Mouse (Mus musculus) left cerebral cortex, postnatal 4 days (tissue): ENCODE results near the gene Spn. TPM values are rescaled to one million over a fixed set of nuclear protein-coding genes. Genes with fewer than 3 reads are reported as not detected.
A peak's percentile ranks its signal among the peaks of the same experiment; 100 is the strongest.
"Not testable (repeated sequence)": the region's sequence is repeated elsewhere in the genome, so short reads cannot be mapped to it uniquely, and the experiment has no call there.

Source experiments
- DNase-seq: peaks from one replicate; pipeline ENCODE4 v3.0.0-alpha.2; 2022
- intact Hi-C: fragments of 180-260 bp; cut with DNase I; formaldehyde crosslinking; loops from one replicate; pipeline ENCODE4 v1.15.1; 2025
- total RNA-seq, 2 experiments: library from RNA; stranded (reverse); gene quantifications; 2 replicates each; pipeline ENCODE4 v1.2.3; 2021

Spn gene
- total RNA-seq, 2 experiments from 2014 or later, result 0.22 to 0.74 TPM

DNA sequence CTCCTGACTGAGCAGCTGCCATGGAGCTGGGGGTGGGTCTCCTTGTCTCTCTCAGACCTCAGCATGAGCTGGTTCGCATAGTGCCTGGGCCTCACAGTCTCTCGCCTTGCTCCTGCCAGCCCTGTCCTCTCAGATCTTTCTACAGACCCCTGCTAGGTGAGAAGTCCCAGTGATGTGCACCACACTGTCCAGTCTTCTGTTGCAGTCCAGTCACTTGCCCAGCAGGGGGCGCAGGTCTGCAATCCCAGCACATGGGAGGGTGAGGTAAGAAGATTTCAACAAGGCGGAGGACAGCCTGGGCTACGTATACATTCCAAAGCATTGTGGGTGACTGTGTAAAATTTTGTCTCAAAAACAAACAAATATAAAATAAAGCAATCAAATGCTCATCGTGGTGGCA, 26.2 kb downstream of the Spn start:
- intact Hi-C loops, result loop anchor here (5.0 kb wide), 1 partner anchor 284 kb away; no protein-coding TSS in a partner anchor
- DNase-seq, result peak; percentile 62

DNA sequence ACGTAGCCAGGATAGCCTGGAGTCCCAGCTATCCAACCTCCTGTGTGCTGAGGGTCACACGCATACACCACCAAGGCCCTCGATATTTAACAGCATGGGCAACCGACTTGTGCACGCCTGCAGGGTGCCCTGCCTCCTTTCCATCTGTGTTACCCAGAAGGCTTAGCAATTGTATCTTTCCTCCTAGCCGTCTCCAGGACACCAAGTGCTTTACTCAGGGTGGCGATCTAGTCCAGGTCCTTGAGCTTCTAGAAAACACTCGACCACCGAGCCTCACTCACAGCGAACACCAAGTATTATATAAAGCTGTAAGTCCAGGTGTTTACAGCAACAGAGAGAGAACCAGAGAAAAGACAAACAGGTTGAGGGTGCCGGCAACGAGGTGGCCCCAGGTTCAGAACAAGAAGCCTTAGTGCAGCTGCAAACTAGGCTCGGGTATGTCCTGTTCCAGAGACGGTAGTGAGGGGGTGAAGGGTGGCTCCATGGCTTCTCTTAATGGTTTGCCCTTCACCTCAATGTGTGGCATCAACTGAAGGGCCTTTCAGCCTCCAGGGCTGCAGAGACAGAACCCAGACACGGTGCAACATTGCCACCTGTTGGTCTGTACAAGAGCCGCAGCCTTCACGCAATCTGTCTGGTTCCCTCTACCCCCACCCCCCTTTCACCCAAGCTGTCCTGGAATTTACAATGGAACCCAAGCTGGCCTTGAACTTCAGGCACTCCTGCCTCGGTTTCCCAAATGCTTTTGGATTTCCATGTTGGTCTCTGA, 27.2 kb downstream of the Spn start:
- peak; percentile 80 for DNase-seq
- intact Hi-C loops, result loop anchor here (5.0 kb wide), 1 partner anchor 283 kb away; no protein-coding TSS in a partner anchor

DNA sequence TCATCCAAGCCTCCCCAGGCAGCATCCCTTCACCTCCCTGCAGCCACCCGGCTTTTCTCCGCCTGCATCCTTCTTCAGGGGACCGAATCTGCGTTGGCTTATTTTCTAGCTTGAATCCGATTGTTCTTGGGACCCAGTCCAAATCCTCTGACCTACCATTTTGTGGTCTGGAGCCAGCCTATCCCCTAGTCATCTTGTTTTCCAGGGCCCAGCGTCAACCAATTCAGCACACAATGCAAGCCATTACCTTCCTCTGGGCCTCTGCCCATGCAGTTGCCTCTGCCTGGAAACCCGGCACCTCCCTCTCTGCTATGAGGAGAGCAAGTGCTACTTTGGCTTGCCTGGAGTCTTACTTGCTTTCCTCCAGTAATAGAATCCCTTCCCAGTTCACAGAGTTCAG, 32.1 kb downstream of the Spn start:
- intact Hi-C loops, result loop anchor here (5.0 to 10.0 kb wide), 2 partner anchors 161 to 268 kb away; partner anchors contain the start of gene Asphd1
- DNase-seq, result no peak

DNA sequence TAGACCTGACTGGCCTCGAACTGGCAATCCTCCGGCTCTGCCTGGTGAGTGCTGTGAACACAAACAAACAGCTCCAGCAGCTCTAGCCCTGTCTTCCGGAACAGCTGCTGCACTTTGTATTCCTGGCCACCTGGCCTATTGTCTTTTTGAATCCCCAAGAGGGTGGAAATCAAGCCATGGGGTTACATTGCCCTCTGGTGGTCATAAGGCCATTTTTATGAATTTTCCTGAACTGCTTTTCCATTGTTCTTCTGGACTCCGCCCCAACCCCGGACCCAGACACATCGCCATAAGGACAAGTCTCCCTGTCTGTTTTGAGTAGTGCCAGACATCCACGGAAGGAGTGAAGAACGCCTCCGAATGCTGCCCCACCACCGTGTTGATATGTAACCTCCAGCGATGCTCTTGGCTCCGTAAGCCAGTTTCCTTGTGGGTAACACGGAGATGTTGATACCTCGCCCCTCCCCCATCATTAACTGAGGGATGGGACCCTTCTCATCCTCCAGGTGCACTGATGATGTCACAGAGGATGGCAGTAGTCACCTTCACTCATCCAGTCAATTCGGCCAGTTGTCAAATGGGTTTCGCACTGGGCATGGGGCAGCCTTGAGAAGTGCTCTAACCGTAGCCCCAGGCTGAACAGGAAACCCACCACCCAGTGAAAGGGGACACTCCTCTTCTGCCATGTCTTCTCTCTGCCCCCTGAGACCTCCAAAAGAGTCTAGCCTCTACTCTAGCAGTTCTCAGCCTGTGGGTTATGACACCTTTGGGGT, 32.9 kb downstream of the Spn start:
- DNase-seq, result peak; percentile 77
- intact Hi-C loops, result loop anchor here (5.0 to 10.0 kb wide), 2 partner anchors 160 to 267 kb away; partner anchors contain the start of gene Asphd1

DNA sequence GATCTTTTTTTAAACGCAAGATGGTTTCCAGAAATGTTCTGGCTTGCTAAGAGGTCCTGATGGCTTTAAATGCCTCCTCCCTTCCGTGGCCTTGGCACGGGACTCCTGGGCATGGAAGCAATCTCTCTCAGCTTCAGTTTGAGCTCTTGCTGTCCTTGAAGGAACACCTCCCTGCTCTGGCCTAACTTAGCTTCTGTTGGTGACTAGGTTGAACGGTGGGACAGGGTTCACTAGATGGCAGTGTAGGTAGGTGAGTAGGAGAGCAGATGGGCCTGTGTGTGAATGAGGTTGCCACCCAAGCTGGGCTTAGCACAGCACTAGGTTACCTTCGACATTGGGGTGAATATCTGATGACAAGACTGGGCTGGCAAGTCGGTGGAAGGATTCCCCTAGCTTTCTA, 33.7 kb downstream of the Spn start:
- no peak for DNase-seq
- intact Hi-C loops, result loop anchor here (10.0 kb wide), 1 partner anchor 159 kb away; the partner anchor contains the start of gene Asphd1

DNA sequence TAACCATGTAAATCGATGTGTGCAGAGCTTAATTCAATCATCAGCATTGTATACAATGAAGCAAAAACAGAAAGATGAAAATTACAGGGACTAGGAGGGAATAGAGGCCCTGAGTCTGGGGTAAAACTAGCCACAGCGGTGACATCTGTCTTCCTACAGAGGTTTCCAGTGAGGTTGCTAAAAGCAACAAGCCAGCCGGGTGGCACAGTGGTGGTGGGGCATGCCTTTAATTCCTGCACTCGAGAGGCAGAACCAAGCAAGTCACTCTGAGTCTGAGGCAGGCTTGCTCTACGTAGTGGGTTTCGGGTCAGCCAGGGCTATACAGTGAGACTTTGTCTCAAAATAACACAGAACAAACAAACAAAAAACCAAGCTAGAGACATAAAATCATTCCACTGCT, 35.5 kb downstream of the Spn start:
- DNase-seq, result no peak
- intact Hi-C loops, result loop anchor here (10.0 kb wide), 1 partner anchor 157 kb away; the partner anchor contains the start of gene Asphd1

DNA sequence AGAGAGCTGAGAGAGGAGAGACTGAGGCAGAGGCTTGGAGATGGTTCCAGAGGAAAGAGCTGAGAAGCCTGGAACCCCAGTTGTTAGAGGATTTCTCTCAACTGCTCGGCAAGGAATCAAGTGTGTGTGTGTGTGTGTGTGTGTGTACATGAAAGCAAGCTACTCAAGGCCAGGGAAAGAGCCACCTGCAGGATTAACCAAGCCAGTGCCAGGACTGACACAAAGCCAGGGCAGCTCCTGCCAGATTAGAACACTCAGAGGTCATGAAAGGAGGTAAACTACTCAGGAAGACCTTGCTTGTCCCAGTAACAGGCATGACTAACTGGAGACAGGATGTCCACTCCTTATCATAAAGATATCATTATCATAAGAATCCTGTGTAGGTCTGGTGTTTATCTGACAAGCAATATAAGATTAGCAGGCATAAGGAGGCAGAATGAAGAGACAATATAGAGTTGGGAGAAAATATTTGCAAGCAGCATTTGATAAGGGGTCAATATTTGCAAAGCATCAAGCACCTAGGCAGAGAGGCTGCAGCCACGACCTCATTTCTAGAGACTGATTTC, 36.1 kb downstream of the Spn start:
- intact Hi-C loops, result loop anchor here (10.0 kb wide), 1 partner anchor 157 kb away; the partner anchor contains the start of gene Asphd1
- DNase-seq, result no peak

DNA sequence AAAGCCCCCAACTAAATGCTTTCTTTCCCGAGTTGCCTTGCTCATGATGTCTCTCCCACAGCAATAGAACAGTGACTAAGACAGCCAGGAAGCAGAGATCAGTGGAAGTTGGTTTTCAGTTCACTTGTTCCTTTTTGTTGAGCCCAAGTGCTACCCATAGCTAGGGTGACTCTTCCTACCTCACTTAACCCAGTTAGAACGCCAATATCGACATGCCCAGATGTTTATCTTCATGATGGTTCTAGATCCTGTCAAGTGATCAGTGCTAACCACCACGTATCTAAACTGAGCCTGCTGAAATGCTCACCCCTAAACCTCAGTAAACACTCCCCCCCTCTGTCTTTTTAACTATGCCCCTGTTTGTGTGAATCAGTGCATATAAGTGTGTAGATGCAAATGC, 38.1 kb downstream of the Spn start:
- intact Hi-C loops, result no loop called here
- DNase-seq, result no peak

DNA sequence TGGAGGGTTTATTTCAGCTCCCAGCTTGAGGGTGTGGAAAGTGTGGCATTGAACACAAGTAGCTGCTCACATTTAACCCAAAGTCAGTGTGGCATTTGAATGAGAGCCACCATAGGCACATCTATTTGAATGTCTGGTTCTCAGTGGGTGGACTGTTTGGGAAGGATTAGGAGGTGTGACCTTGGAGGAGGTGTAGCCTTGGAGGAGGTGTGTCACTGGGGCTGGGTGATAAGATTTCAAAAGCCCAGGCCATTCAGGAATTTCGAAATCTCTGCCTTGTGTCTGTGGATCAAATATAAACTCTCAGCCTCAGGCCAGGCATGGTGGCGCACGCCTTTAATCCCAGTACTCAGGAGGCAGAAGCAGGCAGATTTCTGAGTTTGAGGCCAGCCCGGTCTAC, 38.7 kb downstream of the Spn start:
- intact Hi-C loops, result no loop called here
- DNase-seq, result no peak

DNA sequence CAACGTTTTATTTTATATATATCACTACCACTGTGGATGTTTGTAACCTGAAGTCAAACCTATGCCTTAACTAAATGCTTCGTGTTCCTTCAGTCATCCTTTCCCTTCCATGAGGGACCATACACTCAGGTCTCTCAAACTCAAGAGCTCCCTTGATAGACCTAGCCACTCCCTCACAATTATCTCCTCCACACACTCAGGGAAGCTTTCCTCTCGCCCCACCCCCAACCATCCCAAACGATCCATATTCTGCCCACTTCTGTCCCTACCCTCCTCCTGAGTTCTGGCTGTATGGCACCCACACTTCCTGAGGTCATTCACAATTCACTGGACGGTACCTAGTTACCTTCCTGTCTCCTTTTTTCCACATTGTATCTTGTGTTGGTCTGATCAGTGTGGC, 39.1 kb downstream of the Spn start:
- DNase-seq, result no peak
- intact Hi-C loops, result no loop called here

DNA sequence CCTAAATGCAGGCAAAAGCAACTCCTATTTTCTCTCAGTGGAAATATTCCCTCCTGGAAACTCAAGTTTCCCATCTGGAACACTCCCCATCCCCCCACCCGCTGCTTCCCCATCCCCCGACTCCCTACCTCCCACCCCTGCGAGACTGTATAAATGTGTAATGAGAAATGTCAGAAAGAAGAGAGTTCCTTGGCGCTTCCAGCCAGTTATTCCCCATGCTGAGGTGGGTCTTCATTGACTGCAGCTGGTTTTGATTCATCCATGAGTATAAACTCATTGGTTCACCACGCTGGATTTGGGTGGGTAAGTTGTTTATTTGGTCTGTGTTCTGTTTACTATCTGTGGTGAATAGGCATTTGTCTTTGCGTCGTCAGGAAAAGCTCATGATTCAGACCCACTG, 41.2 kb downstream of the Spn start:
- DNase-seq, result no peak
- intact Hi-C loops, result no loop called here

DNA sequence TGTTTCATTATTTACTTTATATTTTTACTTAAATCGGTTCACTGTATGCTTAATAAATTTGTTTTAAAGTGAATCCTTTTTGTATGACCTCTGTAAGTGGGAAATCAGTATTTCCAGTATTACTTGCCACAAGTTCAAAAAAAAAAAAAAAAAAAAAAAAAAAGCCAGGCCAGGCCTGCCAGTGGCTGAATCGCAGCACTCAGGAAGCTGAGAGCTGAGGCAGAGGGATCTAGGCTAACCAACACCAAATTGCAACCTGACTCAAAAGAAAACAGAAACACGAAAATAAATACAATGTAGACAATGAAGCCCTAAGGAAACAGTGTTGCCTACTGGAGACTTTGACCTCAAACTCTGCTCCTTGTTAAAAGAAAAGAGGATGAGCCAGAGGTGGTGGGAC, 43.7 kb downstream of the Spn start:
- intact Hi-C loops, result no loop called here
- no peak for DNase-seq

DNA sequence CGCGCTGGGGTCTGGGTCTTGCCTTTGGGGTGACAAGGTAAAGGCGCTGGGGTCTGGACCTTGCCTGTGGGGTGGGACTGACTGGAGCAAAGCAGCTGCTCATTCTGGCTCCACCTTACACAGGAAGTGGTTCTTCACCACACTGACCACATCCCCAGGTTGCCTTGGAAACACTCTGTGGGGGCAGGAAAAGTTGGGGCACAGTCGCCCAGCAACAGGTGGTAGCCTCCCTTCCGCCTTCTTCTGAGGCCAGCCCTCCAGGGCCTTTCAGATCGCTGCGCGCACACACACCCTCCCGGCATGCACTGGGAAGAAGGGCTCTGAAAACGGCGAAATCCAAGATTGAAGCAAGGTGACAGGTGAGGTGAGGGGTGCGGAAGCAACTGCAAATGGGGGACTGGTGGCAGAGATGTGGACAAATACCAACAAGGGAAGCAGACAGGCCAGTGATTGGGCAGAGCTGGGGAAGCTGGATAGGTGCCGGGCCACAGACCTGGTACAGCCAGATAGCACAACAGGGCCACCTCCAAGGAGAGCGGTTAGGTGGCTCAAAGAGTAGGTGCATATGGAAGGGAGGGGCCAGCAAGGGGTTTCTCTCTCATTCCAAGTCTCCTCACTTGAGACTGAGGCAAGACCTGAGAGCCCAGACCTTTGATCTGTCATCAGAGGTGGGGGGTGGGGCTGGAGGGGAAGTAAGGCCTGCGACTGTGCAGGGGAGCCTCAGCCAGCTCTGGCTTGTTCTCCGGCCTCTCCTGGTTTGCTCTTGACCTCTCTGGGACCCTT, 46.3 kb downstream of the Spn start, which contains the start of gene AI467606:
AI467606 (plus strand) TSS at position 246 of the 783 bp plus-strand sequence.
- DNase-seq, result no peak
- intact Hi-C loops, result no loop called here

DNA sequence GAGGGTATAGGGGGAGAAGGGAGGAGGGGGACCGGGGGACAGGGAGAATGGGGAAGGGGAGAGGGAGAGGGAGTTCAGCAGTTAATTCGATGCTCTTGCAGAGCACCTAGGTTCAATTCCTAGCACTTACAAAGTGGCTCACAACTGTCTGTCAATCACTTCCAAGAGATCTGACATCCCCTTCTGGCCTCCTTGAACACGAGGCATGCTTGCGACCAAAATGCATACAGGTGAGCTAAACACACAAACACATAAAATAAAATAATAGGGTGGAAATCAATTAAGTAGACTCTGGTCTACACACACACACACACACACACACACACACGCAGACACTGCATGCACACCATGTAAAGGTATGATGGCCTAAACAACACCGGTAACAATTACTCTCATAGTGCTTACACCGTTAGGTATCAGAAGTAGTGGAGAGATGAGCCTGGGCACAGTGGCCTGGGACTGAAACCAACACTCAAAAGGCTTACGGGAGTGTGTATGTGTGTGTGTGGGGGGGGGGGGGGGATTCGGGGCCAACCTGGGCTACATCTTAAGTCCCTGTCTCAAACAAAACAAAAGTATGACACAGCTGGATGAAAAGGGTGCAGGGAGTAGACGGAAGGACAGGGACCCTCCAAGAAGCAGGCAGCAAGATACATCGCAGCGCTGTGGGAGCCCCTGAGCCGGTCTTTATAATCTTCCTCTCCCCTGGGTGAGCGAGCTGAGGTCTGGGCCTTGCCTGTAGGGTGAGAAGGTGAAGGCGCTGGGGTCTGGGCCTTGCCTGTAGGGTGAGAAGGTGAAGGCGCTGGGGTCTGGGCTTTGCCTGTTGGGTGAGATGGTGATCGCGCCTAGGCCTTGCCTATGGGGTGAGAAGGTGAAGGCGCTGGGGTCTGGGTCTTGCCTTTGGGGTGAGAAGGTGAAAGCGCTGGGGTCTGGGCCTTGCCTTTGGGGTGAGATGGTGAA, 47.2 kb downstream of the Spn start:
- intact Hi-C loops, result no loop called here
- DNase-seq, result no peak

DNA sequence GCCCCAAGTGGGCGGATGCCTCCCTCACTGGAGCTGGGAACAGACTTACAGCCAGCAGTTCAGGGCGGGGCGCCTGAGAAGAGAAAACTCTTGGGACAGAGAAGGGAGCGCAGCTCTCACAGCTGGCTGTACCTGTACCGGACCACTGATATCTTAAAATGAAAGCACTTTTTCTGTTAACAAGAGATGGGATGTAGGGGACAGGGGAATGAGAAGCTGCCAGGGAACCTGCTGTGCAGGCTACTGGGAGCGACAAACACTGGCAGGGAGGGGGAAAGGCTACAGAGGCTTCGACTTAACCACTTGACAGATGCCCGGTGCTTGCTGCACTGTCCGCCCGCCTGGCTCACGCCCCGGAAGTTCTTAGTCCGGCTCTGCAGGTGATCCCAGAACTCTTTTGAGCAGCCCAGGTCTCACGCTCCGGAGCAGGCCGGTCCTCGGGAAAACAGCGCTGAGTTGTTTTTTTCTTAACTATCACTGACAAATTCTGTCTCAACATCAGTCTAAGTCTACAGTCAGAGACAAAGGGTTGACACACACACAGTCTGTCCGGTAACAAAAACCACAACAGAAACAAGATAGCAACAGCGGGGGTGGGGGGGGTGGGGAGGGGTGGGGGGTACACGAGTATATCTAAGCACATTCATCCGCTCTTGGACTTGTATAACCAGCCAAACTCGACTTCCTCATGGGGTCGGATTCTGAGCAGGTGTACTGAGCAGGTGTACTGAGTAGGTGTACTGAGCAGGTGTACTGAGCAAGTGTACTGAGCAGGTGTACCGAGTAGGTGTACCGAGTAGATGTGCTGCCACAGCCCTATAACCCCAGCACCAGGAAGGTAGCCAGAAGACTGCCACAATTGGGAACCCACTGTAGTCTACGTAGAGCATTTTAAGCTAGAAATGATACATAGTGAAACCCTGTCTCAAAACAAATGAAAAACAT, 48.5 kb downstream of the Spn start:
- DNase-seq, result no peak
- intact Hi-C loops, result no loop called here

DNA sequence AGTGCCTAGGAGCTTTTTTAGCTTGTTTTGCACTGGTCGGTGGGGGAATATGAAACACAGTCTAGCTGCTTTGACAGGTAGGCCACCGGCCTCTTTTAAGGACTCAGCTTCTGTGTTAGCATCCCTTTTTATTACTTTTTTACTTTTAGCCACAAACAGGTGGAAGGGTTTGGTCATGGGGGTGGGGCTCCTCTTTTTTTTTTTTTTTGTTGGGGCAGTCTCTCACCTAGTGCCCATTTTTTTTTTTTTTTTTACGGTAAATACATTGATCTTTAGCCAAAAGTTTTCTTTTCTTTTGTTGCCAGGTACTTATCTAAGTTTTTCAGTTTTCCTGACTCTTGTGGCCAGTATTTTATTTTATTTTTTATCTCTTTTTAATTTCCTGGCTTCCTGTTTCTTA, 49.5 kb downstream of the Spn start:
- DNase-seq, result no peak
- intact Hi-C loops, result no loop called here

DNA sequence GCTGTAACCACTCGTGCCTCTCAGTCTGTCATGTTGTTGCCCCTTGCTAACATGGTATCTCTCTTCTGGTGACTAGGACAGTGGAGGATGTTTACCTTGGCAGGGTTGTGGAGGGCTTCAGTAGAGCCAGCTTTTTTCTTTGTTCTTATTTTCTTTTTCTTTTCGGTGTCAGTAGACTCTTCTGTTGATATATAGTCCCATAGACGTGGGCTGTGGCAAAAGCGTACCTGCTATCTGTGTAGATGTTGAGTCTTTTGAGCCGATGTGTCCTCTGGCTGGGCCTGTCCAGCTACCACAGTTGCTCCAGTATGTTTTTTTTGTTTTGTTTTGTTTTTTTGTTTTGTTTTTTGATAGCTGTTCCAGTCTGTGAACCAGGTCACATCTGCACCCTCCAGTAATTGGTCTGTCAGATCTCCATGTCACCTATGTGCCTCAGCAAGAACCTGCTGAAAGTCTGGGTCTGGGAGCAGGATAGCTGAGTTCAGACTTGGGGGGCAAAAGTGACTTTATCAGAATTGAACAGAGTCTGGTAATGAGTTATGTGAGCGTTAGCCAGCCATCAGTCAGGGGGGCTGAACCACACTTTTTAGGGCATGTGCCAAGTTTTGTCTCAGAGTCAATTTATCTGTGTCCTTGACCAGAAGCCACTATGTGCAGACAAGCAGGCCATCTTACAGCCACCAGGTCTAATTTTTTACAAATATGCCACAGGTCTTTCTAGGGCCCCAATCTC, 50.2 kb downstream of the Spn start, which contains the start of gene Zg16:
Zg16 (minus strand) TSS at position 51 of the 733 bp plus-strand sequence.
- intact Hi-C loops, DNase-seq: not testable (repeated sequence)
